Comparison of ENCODE assay signal across 8 mouse cellular contexts in genomic region chr15:9070912-9071555, GRCm38 (mm10). TPM values are rescaled to one million over a fixed set of nuclear protein-coding genes. Genes with fewer than 3 reads are reported as not detected.
DNase-seq lines count a peak whose midpoint lies in the region; ATAC-seq and TF ChIP-seq lines count a peak whose summit lies in the region.

Gene Nadk2 (plus strand): TSS chr15:9071260.

- peak within 1 kb of the TSS; percentile 90 for H3K4me3 ChIP-seq in hindbrain, embryonic 13.5 days

- peaks cover 38% of the 10 kb centered on the region for H3K4me1 ChIP-seq in hindbrain, embryonic 13.5 days (replicated peaks)

- peak; percentile 99 for ATAC-seq in Patski
- ATAC-seq in hindbrain, embryonic 13.5 days (ENCODE audit: low FRiP score), result peak; percentile 99

- in situ Hi-C loops in Patski (cut with MboI; ENCODE audit: low pct_unique_long_range_greater_than_20kb), result no loop called here

- POLR2A ChIA-PET in Patski (lab: Charles Lee), result interaction anchor here (0.5 to 0.7 kb wide), 4 partner anchors 57 to 1399 kb away, joined by 3 to 6 read pairs (median 4); no protein-coding TSS in a partner anchor

- DNase-seq in Patski (ENCODE audit: low read depth, low spot score), result peak; percentile 91
- DNase-seq in cerebellum, postnatal 14 days, result peak; percentile 98
- DNase-seq in frontal cortex, postnatal 14 days (ENCODE audit: low spot score in 2 of 2), result peak; percentile 97 to 98
- peak; percentile 92 to 95 for DNase-seq in layer of hippocampus, postnatal 25 days (ENCODE audit: extremely low spot score in 1 of 2, low spot score in 1 of 2)
- peak; percentile 99 for DNase-seq in lung, postnatal 25 days (ENCODE audit: low spot score)
- peak; percentile 98 for DNase-seq in retina, embryonic 14.5 days (ENCODE audit: low spot score)
- DNase-seq in thymus, postnatal 4 days, result peak; percentile 96

- no peaks in the 10 kb centered on the region for H3K36me3 ChIP-seq in hindbrain, embryonic 13.5 days

- H3K27ac ChIP-seq in hindbrain, embryonic 13.5 days, result peak within 1 kb of the TSS; percentile 94

- H3K9ac ChIP-seq in hindbrain, embryonic 13.5 days, result peak within 1 kb of the TSS; percentile 91

- no peaks in the 10 kb centered on the region for H3K9me3 ChIP-seq in hindbrain, embryonic 13.5 days

- peak within 1 kb of the TSS; percentile 60 for H3K4me2 ChIP-seq in hindbrain, embryonic 13.5 days

- H3K27me3 ChIP-seq in Patski, result peaks cover 3% of the 10 kb centered on the region
- no peaks in the 10 kb centered on the region for H3K27me3 ChIP-seq in hindbrain, embryonic 13.5 days

- CTCF ChIA-PET in Patski (lab: Charles Lee), result interaction anchor here (0.7 to 1.1 kb wide), 2 partner anchors 53 to 58 kb away, joined by 3 to 7 read pairs; no protein-coding TSS in a partner anchor

- TF ChIP-seq CTCF in Patski (IDR thresholded peaks at IDR 0.05), result no peak

- under 1% methylated on average over 29 of the region's 54 CpGs for whole genome bisulfite sequencing in hindbrain, embryonic 13.5 days

RNA-seq across cellular contexts. Expression of gene Nadk2, which starts in this region (rescaled TPM):
- 35.9 TPM for polyA plus RNA-seq in Patski (2021)
- polyA plus RNA-seq in hindbrain, embryonic 13.5 days (2015; fragmentation: Nextera tagmentation; extraction: Ambion mirVana), result 30.9 and 32.2 TPM in 2 replicates
- total RNA-seq in layer of hippocampus, postnatal 25 days (2021), result 10 to 100 TPM; 61.0 to 64.9 TPM

Comparison
In these comparisons a context has a peak if more than half of its experiments do, and no peak if none do; other contexts are left out.
1. Peak in every context shown above with its lines: DNase-seq, ATAC-seq, H3K4me3 ChIP-seq and H3K27ac ChIP-seq.